Mouse (Mus musculus): ENCODE measurements around the gene Rab5b.

Gene Rab5b

DNA sequence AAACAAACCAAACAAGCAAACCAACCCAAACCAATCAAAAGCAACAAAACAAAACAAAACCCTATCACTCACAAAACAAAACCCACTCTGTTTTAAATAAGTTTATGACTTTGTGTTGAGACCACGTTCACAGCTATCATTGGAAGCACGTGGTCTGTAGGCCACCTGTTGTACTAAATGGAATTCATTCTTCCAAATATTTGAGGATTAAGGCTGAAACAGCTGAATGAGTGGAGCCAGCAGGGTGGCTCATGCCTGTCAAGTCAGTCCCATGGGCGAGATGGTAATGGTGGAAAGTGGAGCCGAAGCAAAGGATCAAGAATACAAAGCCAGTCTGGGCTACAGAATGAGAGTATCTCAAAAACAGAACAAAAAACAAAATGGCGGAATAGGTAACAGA, 4.6 kb upstream of the Rab5b start:
- intact Hi-C loops (cut with DNase I): no loop called here

DNA sequence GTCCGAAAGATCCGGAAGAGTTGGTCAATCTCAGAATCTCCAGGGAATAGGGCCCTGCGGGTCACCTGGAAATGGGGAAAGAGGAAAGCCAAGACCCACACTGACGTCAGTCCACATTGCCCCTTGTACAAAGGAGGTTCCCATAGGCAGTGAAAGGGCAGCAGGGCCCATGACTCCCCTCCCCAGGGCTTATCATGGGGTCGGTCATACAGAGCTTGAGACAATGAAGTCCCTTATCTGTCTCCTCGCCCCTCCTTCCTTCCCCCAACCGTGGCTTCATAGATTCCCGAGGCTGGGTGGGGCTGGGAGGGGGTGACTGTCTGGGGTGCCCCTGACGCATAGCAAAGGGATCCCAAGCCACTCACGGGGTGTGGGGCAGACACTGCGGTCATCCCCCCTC, 3.5 kb upstream of the Rab5b start:
- intact Hi-C loops (cut with DNase I): no loop called here

DNA sequence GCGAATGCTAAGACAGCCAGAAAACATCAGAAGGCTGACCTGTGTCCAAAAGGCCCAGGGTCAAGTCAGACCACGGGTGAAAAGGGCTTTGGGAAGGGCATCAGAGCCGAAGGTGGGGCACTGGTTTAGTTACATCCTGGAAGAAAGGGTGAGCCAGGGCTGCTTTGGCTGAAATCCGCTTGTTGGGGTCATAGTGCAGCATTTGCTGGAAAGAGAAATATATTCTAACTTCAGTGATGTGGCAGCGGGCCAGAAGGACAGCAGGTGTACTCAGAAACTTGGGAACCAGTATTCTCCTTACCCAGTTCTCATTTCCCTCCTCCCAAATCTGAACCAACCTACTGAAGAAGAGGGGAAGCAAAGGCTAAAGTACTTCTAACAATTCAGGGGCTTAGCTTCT, 2.9 kb upstream of the Rab5b start:
- intact Hi-C loops (cut with DNase I): no loop called here

- intact Hi-C loops (cut with DNase I): no loop called here
Observed at GRCm38 (mm10) chr10:128697072-128697725, 1.1 kb upstream of the Rab5b start.

DNA sequence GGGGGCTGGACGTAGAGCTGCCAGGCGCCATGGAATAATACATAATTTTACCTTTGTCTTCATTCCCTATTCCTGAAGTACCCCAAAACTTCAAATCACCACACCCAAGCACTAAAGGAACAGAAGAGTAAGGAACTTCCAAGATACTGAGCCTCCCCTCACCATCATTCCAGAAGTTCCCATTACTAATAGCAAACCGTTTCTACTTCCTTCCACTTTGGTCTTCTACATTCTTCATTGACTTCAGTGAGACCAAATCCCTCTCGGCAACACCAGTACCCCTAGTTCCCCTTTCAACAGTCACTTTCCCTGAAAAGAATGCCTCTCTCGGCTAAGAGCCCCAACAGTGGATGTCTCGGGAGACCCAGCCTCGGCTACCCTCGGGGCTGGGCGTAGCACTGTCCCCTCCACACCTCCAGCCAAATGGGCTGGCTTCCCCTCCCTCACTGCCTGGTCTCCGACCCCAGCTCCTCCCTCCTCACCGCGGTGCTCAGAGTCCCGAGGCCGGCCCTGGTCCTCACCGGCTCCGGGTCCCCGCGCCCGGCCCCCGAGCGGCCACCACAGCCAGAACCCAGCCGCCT, 563 bp downstream of the Rab5b start:
- intact Hi-C loops (cut with DNase I): no loop called here

DNA sequence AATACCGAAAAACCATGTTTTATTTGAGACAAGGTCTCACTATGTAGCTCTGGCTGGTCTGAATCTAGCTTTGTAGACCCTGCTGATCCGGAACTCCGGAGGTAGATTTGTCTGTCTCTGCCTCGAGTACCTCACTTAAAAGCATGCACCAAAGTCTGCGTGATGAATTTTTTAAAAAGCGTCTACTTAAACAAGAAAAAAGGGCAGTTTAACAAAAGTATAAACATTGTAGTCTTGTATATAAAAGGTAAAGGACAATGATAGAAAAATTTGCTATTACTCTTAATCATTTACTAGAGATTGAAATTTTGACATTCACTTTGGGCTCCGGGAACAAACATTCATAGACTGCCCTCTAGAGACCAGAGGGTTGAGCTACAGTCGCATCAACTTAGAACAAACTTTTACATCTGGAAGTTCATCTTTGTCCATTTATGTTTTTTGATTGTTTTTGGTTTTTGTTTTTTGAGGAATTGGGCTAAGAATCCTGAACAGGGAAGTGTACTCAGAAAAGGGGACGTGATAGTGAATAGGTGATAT, 21.5 kb downstream of the Rab5b start:
- intact Hi-C loops (cut with DNase I): loop anchor here (5.0 kb wide), 2 partner anchors 47 to 62 kb away; partner anchors contain the start of gene Rps26

- intact Hi-C loops (cut with DNase I): loop anchor here (5.0 kb wide), 2 partner anchors 47 to 62 kb away; partner anchors contain the start of gene Rps26
Observed at GRCm38 (mm10) chr10:128673763-128674468, 22.1 kb downstream of the Rab5b start, which contains the start of gene Suox. Suox (minus strand) TSS chr10:128674073.

GRCm38 (mm10) chr10:128671148-128671547, 24.9 kb downstream of the Rab5b start:
- intact Hi-C loops (cut with DNase I): loop anchor here (5.0 kb wide), 2 partner anchors 44 to 59 kb away; partner anchors contain the start of gene Rps26

DNA sequence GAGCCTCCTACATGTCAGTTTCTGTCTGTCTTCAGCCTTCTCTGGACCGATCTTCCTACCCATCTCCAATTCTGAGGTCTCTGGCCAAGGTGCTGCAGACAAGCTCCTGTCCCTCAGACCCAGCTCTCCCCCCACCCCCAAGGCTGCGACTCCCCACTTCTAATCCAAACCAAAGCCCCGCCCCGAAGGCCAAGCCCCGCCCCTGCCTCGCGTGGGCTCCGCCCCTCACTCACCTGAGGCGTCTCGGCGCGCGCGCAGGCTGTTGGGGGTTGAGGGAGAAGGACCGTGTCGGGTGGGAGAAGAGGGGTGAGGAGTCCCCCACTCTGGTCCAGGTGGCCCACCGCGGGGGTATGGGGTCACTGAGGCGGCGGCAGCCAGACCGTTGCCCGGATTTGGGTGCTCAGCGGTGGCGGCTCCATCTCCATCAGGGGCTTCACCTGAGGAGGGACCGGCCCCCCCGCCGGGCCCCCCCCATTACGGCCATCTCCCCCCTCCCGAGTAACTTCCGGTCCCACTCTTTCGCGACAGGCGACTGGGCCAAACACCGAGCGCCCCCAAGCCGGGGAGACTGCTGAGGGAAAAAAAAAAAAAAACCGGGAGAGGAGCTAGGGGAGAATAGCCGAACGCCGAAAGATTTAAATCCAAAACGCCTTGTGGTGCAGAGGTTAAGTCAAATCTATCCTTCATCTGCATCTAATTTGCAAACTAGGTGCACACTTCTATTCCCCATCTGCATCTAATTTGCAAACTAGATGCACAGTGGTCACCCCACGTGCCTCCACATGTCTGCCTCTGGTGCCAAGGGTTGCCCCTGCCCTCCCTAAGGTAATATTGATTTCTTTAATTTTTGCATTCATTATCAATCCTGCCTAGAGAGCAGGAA, 27.0 kb downstream of the Rab5b start:
- intact Hi-C loops (cut with DNase I): no loop called here

- intact Hi-C loops (cut with DNase I): no loop called here
Observed at GRCm38 (mm10) chr10:128665806-128666205, 30.3 kb downstream of the Rab5b start.

- intact Hi-C loops (cut with DNase I): no loop called here
Observed at GRCm38 (mm10) chr10:128665307-128665706, 30.8 kb downstream of the Rab5b start.

- intact Hi-C loops (cut with DNase I): no loop called here
Observed at GRCm38 (mm10) chr10:128664808-128665207, 31.3 kb downstream of the Rab5b start.

DNA sequence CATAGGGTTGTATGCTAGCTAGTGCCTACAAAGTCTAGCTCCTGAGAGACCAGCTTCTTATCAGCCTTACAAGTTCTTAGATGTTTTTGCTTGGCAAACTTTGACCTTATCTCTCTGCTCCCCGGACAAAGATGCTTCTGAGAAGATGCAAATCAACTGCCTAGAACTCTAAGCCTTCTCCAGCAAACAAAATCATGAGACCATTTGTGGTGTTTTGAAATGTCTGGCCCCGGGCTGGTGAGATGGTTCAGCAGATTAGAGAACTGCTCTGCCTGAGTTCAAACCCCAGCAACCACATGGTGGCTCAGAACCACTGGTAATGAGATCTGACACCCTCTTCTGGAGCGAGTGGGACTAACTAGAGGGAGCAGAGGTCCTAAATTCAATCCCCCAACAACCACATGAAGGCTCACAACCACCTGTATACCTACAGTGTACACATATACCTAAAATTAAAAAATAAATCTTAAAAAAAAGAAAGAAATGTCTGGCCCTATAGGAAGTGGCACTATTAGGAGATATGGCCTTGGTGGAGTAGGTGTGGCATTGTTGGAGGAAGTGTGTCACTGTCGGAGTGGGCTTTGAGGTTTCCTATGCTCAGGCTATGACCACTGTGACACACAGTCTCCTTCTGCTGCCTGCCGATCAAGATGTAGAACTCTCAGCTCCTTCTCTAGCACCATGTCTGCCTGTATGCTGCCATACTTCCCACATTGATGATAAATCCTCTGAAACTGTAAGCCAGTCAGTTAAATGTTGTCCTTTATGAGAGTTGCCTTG, 32.4 kb downstream of the Rab5b start:
- intact Hi-C loops (cut with DNase I): no loop called here

DNA sequence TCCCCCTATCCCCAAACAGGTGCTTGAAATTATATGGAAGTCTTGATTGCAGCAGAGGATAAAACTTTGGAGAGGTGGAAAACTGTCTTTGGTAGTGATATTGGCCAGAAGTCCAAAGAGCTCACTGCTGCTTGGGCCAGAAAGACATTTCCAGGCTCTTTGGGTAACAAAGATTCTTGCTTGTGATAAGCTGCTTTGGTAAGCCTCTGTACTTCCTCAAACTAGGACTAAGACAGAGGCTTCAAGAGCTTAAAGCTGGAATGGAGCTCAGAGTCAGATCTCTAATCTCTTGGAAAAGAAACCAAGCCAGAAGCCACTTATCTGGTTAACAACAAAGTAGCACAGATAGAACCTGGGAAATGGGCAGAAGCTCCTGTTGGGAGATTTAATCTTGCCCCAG, 33.6 kb downstream of the Rab5b start:
- intact Hi-C loops (cut with DNase I): no loop called here

- intact Hi-C loops (cut with DNase I): no loop called here
Observed at GRCm38 (mm10) chr10:128659490-128659889, 36.6 kb downstream of the Rab5b start.

DNA sequence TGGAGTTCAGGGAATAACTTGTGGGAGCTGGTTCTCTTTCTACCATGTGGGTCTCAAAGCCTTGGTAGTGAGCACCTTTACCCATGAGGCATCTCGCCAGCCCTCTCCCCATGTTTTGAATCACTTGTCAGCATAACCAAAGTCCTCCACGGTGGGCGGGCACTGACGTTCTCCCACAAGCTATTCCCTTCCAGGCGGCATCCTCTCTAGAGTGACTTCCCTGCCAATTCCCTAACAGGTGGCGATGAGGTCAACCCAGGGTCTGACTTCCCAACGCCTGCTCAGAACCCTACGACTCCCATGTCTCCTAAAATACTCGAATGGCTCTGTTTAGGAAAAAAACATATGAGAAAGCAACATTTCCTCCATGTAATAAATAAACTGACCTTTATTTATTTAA, 38.2 kb downstream of the Rab5b start:
- intact Hi-C loops (cut with DNase I): no loop called here

DNA sequence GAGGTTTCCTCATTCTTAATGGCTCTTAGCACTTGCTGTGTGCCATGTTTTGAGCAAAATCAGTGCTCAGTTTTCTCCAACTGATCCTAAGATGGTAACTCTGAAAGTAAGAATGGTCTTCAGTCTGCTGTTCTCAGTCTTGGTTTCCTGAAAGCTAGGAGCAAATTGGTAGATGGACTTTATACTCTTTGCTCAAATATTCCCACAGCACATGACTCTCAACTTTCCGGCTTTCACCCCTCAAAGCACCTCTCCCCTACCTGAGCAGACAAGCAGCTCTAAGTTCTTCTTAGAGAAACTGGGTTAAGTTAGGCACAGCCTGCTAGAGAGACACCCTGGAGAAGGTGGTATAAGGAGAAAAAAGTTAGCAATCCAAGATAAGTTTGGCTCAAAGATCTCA, 39.3 kb downstream of the Rab5b start:
- intact Hi-C loops (cut with DNase I): no loop called here

- intact Hi-C loops (cut with DNase I): no loop called here
Observed at GRCm38 (mm10) chr10:128655254-128655653, 40.8 kb downstream of the Rab5b start.

GRCm38 (mm10) chr10:128653866-128654265, 42.2 kb downstream of the Rab5b start:
- intact Hi-C loops (cut with DNase I): no loop called here
